Mouse (Mus musculus) stomach, postnatal 0 days (tissue): ENCODE measurements around the gene Wdr25.

Source experiments
- CTCF ChIP-seq: IDR thresholded peaks from 2 replicates; pipeline ENCODE4 v1.5.1; 2016; ENCODE audit warnings: antibody characterized with exemption, low read depth, mild to moderate bottlenecking, moderate library complexity
- EP300 ChIP-seq: optimal IDR thresholded peaks from 2 replicates; pipeline ENCODE3; 2016; ENCODE audit warnings: antibody characterized with exemption

- TF ChIP-seq CTCF = no peak
- no peak for TF ChIP-seq EP300
These were observed 66.8 kb downstream of the Wdr25 start for GRCm38 (mm10) chr12:108960225-108960624.
